Mouse (Mus musculus) lung, postnatal 25 days (tissue): ENCODE results near the gene Gm10260.

Experiments used
- DNase-seq: peaks from one replicate; pipeline ENCODE4 v3.0.0; 2022; ENCODE audit warnings: low spot score

Gm10260 gene

GRCm38 (mm10) chr13:97760532-97760931 lies at the start of gene Gm10260:
TSS of gene Gm10260 (minus strand) at chr13:97760632.
- DNase-seq: no peak

- DNase-seq: no peak
Observed at GRCm38 (mm10) chr13:97809828-97810227, 49.4 kb upstream of the Gm10260 start.

- no peak for DNase-seq
Observed at GRCm38 (mm10) chr13:97805907-97806306, 45.5 kb upstream of the Gm10260 start.

GRCm38 (mm10) chr13:97802386-97802785 lies 42.0 kb upstream of the Gm10260 start:
- DNase-seq: no peak

GRCm38 (mm10) chr13:97797462-97797861 lies 37.0 kb upstream of the Gm10260 start:
- no peak for DNase-seq

GRCm38 (mm10) chr13:97794780-97795179 lies 34.3 kb upstream of the Gm10260 start:
- DNase-seq: no peak

GRCm38 (mm10) chr13:97793932-97794331 lies 33.5 kb upstream of the Gm10260 start:
- DNase-seq: no peak

GRCm38 (mm10) chr13:97791664-97792063 lies 31.2 kb upstream of the Gm10260 start:
- no peak for DNase-seq

GRCm38 (mm10) chr13:97789782-97790450 lies 29.5 kb upstream of the Gm10260 start:
- DNase-seq: no peak

- DNase-seq: no peak
Observed at GRCm38 (mm10) chr13:97785167-97785835, 24.9 kb upstream of the Gm10260 start.

- no peak for DNase-seq
Observed at GRCm38 (mm10) chr13:97783423-97784143, 23.2 kb upstream of the Gm10260 start.

GRCm38 (mm10) chr13:97782063-97782462 lies 21.6 kb upstream of the Gm10260 start:
- DNase-seq: no peak

- DNase-seq: peak; percentile 76
Observed at GRCm38 (mm10) chr13:97781637-97782036, 21.2 kb upstream of the Gm10260 start.

- DNase-seq: no peak
Observed at GRCm38 (mm10) chr13:97780556-97780955, 20.1 kb upstream of the Gm10260 start.

- no peak for DNase-seq
Observed at GRCm38 (mm10) chr13:97779657-97780445, 19.4 kb upstream of the Gm10260 start.

- DNase-seq: no peak
Observed at GRCm38 (mm10) chr13:97778698-97779194, 18.3 kb upstream of the Gm10260 start.

GRCm38 (mm10) chr13:97777667-97778066 lies 17.2 kb upstream of the Gm10260 start:
- no peak for DNase-seq

GRCm38 (mm10) chr13:97776702-97777101 lies 16.3 kb upstream of the Gm10260 start:
- peak; percentile 24 for DNase-seq

- no peak for DNase-seq
Observed at GRCm38 (mm10) chr13:97775907-97776306, 15.5 kb upstream of the Gm10260 start.

GRCm38 (mm10) chr13:97774740-97775425 lies 14.5 kb upstream of the Gm10260 start:
- no peak for DNase-seq

- no peak for DNase-seq
Observed at GRCm38 (mm10) chr13:97769205-97769604, 8.8 kb upstream of the Gm10260 start.
